Mouse (Mus musculus): ENCODE measurements around the gene Actr10. TPM values are rescaled to one million over a fixed set of nuclear protein-coding genes. Genes with fewer than 3 reads are reported as not detected.
A peak's percentile ranks its signal among the peaks of the same experiment; 100 is the strongest.

The Actr10 gene
- 230 and 238 TPM in 2 replicates for polyA plus RNA-seq (2011; ENCODE audit: insufficient read length, low read depth, missing spikeins)

- H3K4me3 ChIP-seq (ENCODE audit: insufficient read depth, low read length): peak within 1 kb of the TSS; percentile 100
- no peaks in the 10 kb centered on the region for H3K4me1 ChIP-seq (ENCODE audit: control insufficient read depth, insufficient read depth, low read length)
- peak within 1 kb of the TSS; percentile 98 for H3K27ac ChIP-seq (ENCODE audit: insufficient read depth, low read length)
- peak; percentile 92 for TF ChIP-seq POLR2A (IDR thresholded peaks at IDR 0.05; ENCODE audit: low read depth, low read length)
- no peak for TF ChIP-seq CTCF (IDR thresholded peaks at IDR 0.05; ENCODE audit: borderline replicate concordance, insufficient read depth, low read length)
Observed at GRCm38 (mm10) chr12:70937571-70938384, at the start of gene Actr10. TSS of gene Actr10 (plus strand) at chr12:70937857.

- Histone ChIP-seq H3K4me3 (ENCODE audit: insufficient read depth, low read length) (no peak overlapping the region), H3K27ac (ENCODE audit: insufficient read depth, low read length) (peak overlapping the region; percentile 76), H3K4me1 (ENCODE audit: control insufficient read depth, insufficient read depth, low read length) (peaks cover 10% of the 10 kb centered on the region)
- TF ChIP-seq CTCF (IDR thresholded peaks at IDR 0.05; ENCODE audit: borderline replicate concordance, insufficient read depth, low read length): no peak
- no peak for TF ChIP-seq POLR2A (IDR thresholded peaks at IDR 0.05; ENCODE audit: low read depth, low read length)
Observed at GRCm38 (mm10) chr12:70890405-70890804, 47.3 kb upstream of the Actr10 start.

- H3K27ac ChIP-seq (ENCODE audit: insufficient read depth, low read length): peak overlapping the region; percentile 80
- no peak for TF ChIP-seq CTCF (IDR thresholded peaks at IDR 0.05; ENCODE audit: borderline replicate concordance, insufficient read depth, low read length)
- TF ChIP-seq POLR2A (IDR thresholded peaks at IDR 0.05; ENCODE audit: low read depth, low read length): no peak
- no peak overlapping the region for H3K4me3 ChIP-seq (ENCODE audit: insufficient read depth, low read length)
- 0 out of 2 replicates have a peak, but pooled peaks cover 5% of the 10 kb centered on the region for H3K4me1 ChIP-seq (ENCODE audit: control insufficient read depth, insufficient read depth, low read length)
Observed at GRCm38 (mm10) chr12:70890874-70891470, 46.7 kb upstream of the Actr10 start.

- H3K4me3 ChIP-seq (ENCODE audit: insufficient read depth, low read length): no peak overlapping the region
- H3K4me1 ChIP-seq (ENCODE audit: control insufficient read depth, insufficient read depth, low read length): 0 out of 2 replicates have a peak, but pooled peaks cover 5% of the 10 kb centered on the region
- H3K27ac ChIP-seq (ENCODE audit: insufficient read depth, low read length): no peak overlapping the region
- no peak for TF ChIP-seq CTCF (IDR thresholded peaks at IDR 0.05; ENCODE audit: borderline replicate concordance, insufficient read depth, low read length)
- TF ChIP-seq POLR2A (IDR thresholded peaks at IDR 0.05; ENCODE audit: low read depth, low read length): no peak
Observed at GRCm38 (mm10) chr12:70895275-70895674, 42.4 kb upstream of the Actr10 start.

- TF ChIP-seq POLR2A (IDR thresholded peaks at IDR 0.05; ENCODE audit: low read depth, low read length): no peak
- TF ChIP-seq CTCF (IDR thresholded peaks at IDR 0.05; ENCODE audit: borderline replicate concordance, insufficient read depth, low read length): no peak
- no peak overlapping the region for H3K27ac ChIP-seq (ENCODE audit: insufficient read depth, low read length)
Observed at GRCm38 (mm10) chr12:70896068-70896467, 41.6 kb upstream of the Actr10 start.

GRCm38 (mm10) chr12:70897434-70897833 lies 40.2 kb upstream of the Actr10 start:
- TF ChIP-seq POLR2A (IDR thresholded peaks at IDR 0.05; ENCODE audit: low read depth, low read length) (no peak), CTCF (IDR thresholded peaks at IDR 0.05; ENCODE audit: borderline replicate concordance, insufficient read depth, low read length) (no peak)
- Histone ChIP-seq H3K4me3 (ENCODE audit: insufficient read depth, low read length) (no peak overlapping the region), H3K27ac (ENCODE audit: insufficient read depth, low read length) (no peak overlapping the region), H3K4me1 (ENCODE audit: control insufficient read depth, insufficient read depth, low read length) (no peaks in the 10 kb centered on the region)

More at GRCm38 (mm10) chr12:70896068-70896467, 41.6 kb upstream of the Actr10 start:
- Histone ChIP-seq H3K4me1 (ENCODE audit: control insufficient read depth, insufficient read depth, low read length) (0 out of 2 replicates have a peak, but pooled peaks cover 5% of the 10 kb centered on the region), H3K4me3 (ENCODE audit: insufficient read depth, low read length) (no peak overlapping the region)

- no peak overlapping the region for H3K4me3 ChIP-seq (ENCODE audit: insufficient read depth, low read length)
- H3K4me1 ChIP-seq (ENCODE audit: control insufficient read depth, insufficient read depth, low read length): no peaks in the 10 kb centered on the region
- TF ChIP-seq POLR2A (IDR thresholded peaks at IDR 0.05; ENCODE audit: low read depth, low read length) (no peak), CTCF (IDR thresholded peaks at IDR 0.05; ENCODE audit: borderline replicate concordance, insufficient read depth, low read length) (no peak)
- no peak overlapping the region for H3K27ac ChIP-seq (ENCODE audit: insufficient read depth, low read length)
Observed at GRCm38 (mm10) chr12:70898450-70898849, 39.2 kb upstream of the Actr10 start.

GRCm38 (mm10) chr12:70904471-70904870 lies 33.2 kb upstream of the Actr10 start:
- no peak overlapping the region for H3K4me3 ChIP-seq (ENCODE audit: insufficient read depth, low read length)
- H3K4me1 ChIP-seq (ENCODE audit: control insufficient read depth, insufficient read depth, low read length): peaks cover 4% of the 10 kb centered on the region
- H3K27ac ChIP-seq (ENCODE audit: insufficient read depth, low read length): no peak overlapping the region
- TF ChIP-seq CTCF (IDR thresholded peaks at IDR 0.05; ENCODE audit: borderline replicate concordance, insufficient read depth, low read length) (no peak), POLR2A (IDR thresholded peaks at IDR 0.05; ENCODE audit: low read depth, low read length) (no peak)

- no peak overlapping the region for H3K4me3 ChIP-seq (ENCODE audit: insufficient read depth, low read length)
- H3K27ac ChIP-seq (ENCODE audit: insufficient read depth, low read length): peak overlapping the region; percentile 92
- H3K4me1 ChIP-seq (ENCODE audit: control insufficient read depth, insufficient read depth, low read length): peaks cover 9% of the 10 kb centered on the region
- TF ChIP-seq CTCF (IDR thresholded peaks at IDR 0.05; ENCODE audit: borderline replicate concordance, insufficient read depth, low read length): no peak
- no peak for TF ChIP-seq POLR2A (IDR thresholded peaks at IDR 0.05; ENCODE audit: low read depth, low read length)
Observed at GRCm38 (mm10) chr12:70906867-70907266, 30.8 kb upstream of the Actr10 start.

- H3K27ac ChIP-seq (ENCODE audit: insufficient read depth, low read length): no peak overlapping the region
- TF ChIP-seq CTCF (IDR thresholded peaks at IDR 0.05; ENCODE audit: borderline replicate concordance, insufficient read depth, low read length) (no peak), POLR2A (IDR thresholded peaks at IDR 0.05; ENCODE audit: low read depth, low read length) (no peak)
- peaks cover 9% of the 10 kb centered on the region for H3K4me1 ChIP-seq (ENCODE audit: control insufficient read depth, insufficient read depth, low read length)
- H3K4me3 ChIP-seq (ENCODE audit: insufficient read depth, low read length): no peak overlapping the region
Observed at GRCm38 (mm10) chr12:70907651-70908050, 30.0 kb upstream of the Actr10 start.

All from embryonic fibroblast, embryonic 13.5 days (primary cell).